Mouse (Mus musculus): ENCODE data around the gene Arhgef10l. TPM values are rescaled to one million over a fixed set of nuclear protein-coding genes. Genes with fewer than 3 reads are reported as not detected.
A peak's percentile ranks its signal among the peaks of the same experiment; 100 is the strongest.
"Not testable (repeated sequence)": the region's sequence is repeated elsewhere in the genome, so short reads cannot be mapped to it uniquely, and the experiment has no call there.

The Arhgef10l gene
- total RNA-seq, 2 experiments from 2014 or later, result 55.4 to 68.4 TPM

GRCm38 (mm10) chr4:140582390-140583088 lies 83.3 kb downstream of the Arhgef10l start:
- no peak for DNase-seq
- intact Hi-C loops (cut with DNase I), result no loop called here

GRCm38 (mm10) chr4:140581730-140582389 lies 84.0 kb downstream of the Arhgef10l start:
- DNase-seq, result peak; percentile 88 to 89
- intact Hi-C loops (cut with DNase I), result no loop called here

GRCm38 (mm10) chr4:140581341-140581729 lies 84.5 kb downstream of the Arhgef10l start:
- DNase-seq, result no peak
- intact Hi-C loops (cut with DNase I), result no loop called here

- intact Hi-C loops (cut with DNase I), result no loop called here
- DNase-seq, result peak; percentile 41 to 45
Observed at GRCm38 (mm10) chr4:140580866-140581265, 84.9 kb downstream of the Arhgef10l start.

GRCm38 (mm10) chr4:140579576-140579975 lies 86.2 kb downstream of the Arhgef10l start:
- intact Hi-C loops (cut with DNase I), result no loop called here
- peak; percentile 45 to 47 for DNase-seq

- intact Hi-C loops (cut with DNase I), result no loop called here
- no peak for DNase-seq
Observed at GRCm38 (mm10) chr4:140579149-140579548, 86.7 kb downstream of the Arhgef10l start.

GRCm38 (mm10) chr4:140576628-140577027 lies 89.2 kb downstream of the Arhgef10l start:
- DNase-seq, result no peak
- intact Hi-C loops (cut with DNase I), result no loop called here

- DNase-seq, result not testable (repeated sequence)
Observed at GRCm38 (mm10) chr4:140574863-140575262, 90.9 kb downstream of the Arhgef10l start.

GRCm38 (mm10) chr4:140572376-140572775 lies 93.4 kb downstream of the Arhgef10l start:
- DNase-seq, result peak in 1 of 2 experiments; percentile 28
- intact Hi-C loops (cut with DNase I), result no loop called here

More at GRCm38 (mm10) chr4:140574863-140575262, 90.9 kb downstream of the Arhgef10l start:
- intact Hi-C loops (cut with DNase I), result not testable (repeated sequence)

GRCm38 (mm10) chr4:140569394-140569793 lies 96.4 kb downstream of the Arhgef10l start:
- no peak for DNase-seq
- intact Hi-C loops (cut with DNase I), result no loop called here

- no peak for DNase-seq
- intact Hi-C loops (cut with DNase I), result no loop called here
Observed at GRCm38 (mm10) chr4:140567911-140568480, 97.8 kb downstream of the Arhgef10l start.

- DNase-seq, result peak in 1 of 2 experiments; percentile 36
- intact Hi-C loops (cut with DNase I), result no loop called here
Observed at GRCm38 (mm10) chr4:140566785-140567184, 99.0 kb downstream of the Arhgef10l start.

GRCm38 (mm10) chr4:140564459-140564858 lies 101.4 kb downstream of the Arhgef10l start:
- intact Hi-C loops (cut with DNase I); DNase-seq: not testable (repeated sequence)

GRCm38 (mm10) chr4:140562461-140563178 lies 103.2 kb downstream of the Arhgef10l start:
- intact Hi-C loops (cut with DNase I), result no loop called here
- no peak for DNase-seq

- intact Hi-C loops (cut with DNase I), result no loop called here
- no peak for DNase-seq
Observed at GRCm38 (mm10) chr4:140561744-140562143, 104.1 kb downstream of the Arhgef10l start.

GRCm38 (mm10) chr4:140559862-140560261 lies 106.0 kb downstream of the Arhgef10l start:
- intact Hi-C loops (cut with DNase I), result loop anchor here (5.0 to 10.0 kb wide), 2 partner anchors 57 to 395 kb away; no protein-coding TSS in a partner anchor
- DNase-seq, result no peak

GRCm38 (mm10) chr4:140558193-140558592 lies 107.6 kb downstream of the Arhgef10l start:
- intact Hi-C loops (cut with DNase I), result loop anchor here (5.0 to 10.0 kb wide), 2 partner anchors 59 to 397 kb away; no protein-coding TSS in a partner anchor
- no peak for DNase-seq

- intact Hi-C loops (cut with DNase I), result loop anchor here (5.0 to 10.0 kb wide), 2 partner anchors 61 to 398 kb away; no protein-coding TSS in a partner anchor
- no peak for DNase-seq
Observed at GRCm38 (mm10) chr4:140556561-140556960, 109.3 kb downstream of the Arhgef10l start.

GRCm38 (mm10) chr4:140555273-140555672 lies 110.5 kb downstream of the Arhgef10l start:
- intact Hi-C loops (cut with DNase I), result loop anchor here (2.0 to 10.0 kb wide), 3 partner anchors 62 to 400 kb away; no protein-coding TSS in a partner anchor
- peak; percentile 57 to 76 for DNase-seq

- DNase-seq, result no peak
- intact Hi-C loops (cut with DNase I), result loop anchor here (2.0 to 10.0 kb wide), 2 partner anchors 122 to 400 kb away; no protein-coding TSS in a partner anchor
Observed at GRCm38 (mm10) chr4:140554552-140554951, 111.3 kb downstream of the Arhgef10l start.

Measured in heart, postnatal 10 days (tissue).